Mouse (Mus musculus) heart, embryonic 14.5 days (tissue): ENCODE results near the gene Rorb. TPM values are rescaled to one million over a fixed set of nuclear protein-coding genes. Genes with fewer than 3 reads are reported as not detected.

Source experiments
- ATAC-seq: fragments of 200-750 bp; cut with Nextera tagmentation; 2 replicates; pipeline ENCODE4 v1.8.0; 2017; ENCODE audit warnings: low read depth, moderate TSS enrichment; ENCODE audit not compliant: insufficient number of reproducible peaks, insufficient read depth, low FRiP score
- H3K27ac ChIP-seq, 2 experiments: fragments of 200-500 bp in 1 of 2; fragments of 300-500 bp in 1 of 2; sonication (generic) in 1 of 2; replicated peaks in 1 of 2; 2 replicates each; pipeline ENCODE4 v1.5.1; 2012 to 2014; ENCODE audit warnings: low read depth in 2 of 2, low read length in 2 of 2, control low read depth in 1 of 2, mild to moderate bottlenecking in 1 of 2, mixed read lengths in 1 of 2; ENCODE audit not compliant: control insufficient read depth in 1 of 2, insufficient read depth in 1 of 2
- H3K27me3 ChIP-seq: fragments of 300-500 bp; sonication (generic); 2 replicates; pipeline ENCODE4 v1.6.1; 2014; ENCODE audit warnings: mild to moderate bottlenecking, low read length, control low read depth; ENCODE audit not compliant: control insufficient read depth, insufficient read depth
- H3K36me3 ChIP-seq: fragments of 300-500 bp; sonication (generic); 2 replicates; pipeline ENCODE4 v1.6.1; 2014; ENCODE audit warnings: mild to moderate bottlenecking, control low read depth, low read length, mixed read lengths; ENCODE audit not compliant: control insufficient read depth, insufficient read depth
- H3K4me1 ChIP-seq, 2 experiments: fragments of 200-500 bp in 1 of 2; fragments of 300-500 bp in 1 of 2; sonication (generic) in 1 of 2; 2 replicates each; pipeline ENCODE4 v1.6.1; 2012 to 2014; ENCODE audit warnings: low read length in 2 of 2, control low read depth in 1 of 2, mixed read lengths in 1 of 2; ENCODE audit not compliant: control insufficient read depth in 2 of 2, insufficient read depth in 2 of 2
- H3K4me2 ChIP-seq: fragments of 300-500 bp; sonication (generic); 2 replicates; pipeline ENCODE4 v1.6.1; 2014; ENCODE audit warnings: mild to moderate bottlenecking, low read length
- H3K4me3 ChIP-seq, 2 experiments: fragments of 200-500 bp in 1 of 2; fragments of 300-500 bp in 1 of 2; sonication (generic) in 1 of 2; 2 replicates each; pipeline ENCODE4 v1.5.1; 2012 to 2014; ENCODE audit warnings: low read length in 2 of 2, mild to moderate bottlenecking in 2 of 2, control low read depth in 1 of 2, low read depth in 1 of 2, moderate library complexity in 1 of 2; ENCODE audit not compliant: control insufficient read depth in 1 of 2, insufficient read depth in 1 of 2
- H3K9ac ChIP-seq: fragments of 300-500 bp; sonication (generic); 2 replicates; pipeline ENCODE4 v1.6.1; 2014; ENCODE audit warnings: mild to moderate bottlenecking, low read length
- H3K9me3 ChIP-seq: fragments of 300-500 bp; sonication (generic); 2 replicates; pipeline ENCODE4 v1.6.1; 2016; ENCODE audit warnings: low read length, control low read depth; ENCODE audit not compliant: control insufficient read depth
- WGBS: fragments of 180-500 bp; shearing (Covaris S2); extraction: QIAGEN DNeasy Blood & Tissue Kit; methylation state at CpG from one replicate; pipeline ENCODE4 v1.1.7; 2014; 5-methylcytosine and 5-hydroxymethylcytosine counted together
- polyA plus RNA-seq: library from polyadenylated mRNA; unstranded; fragments of >200 nt; fragmentation: Nextera tagmentation; extraction: Ambion mirVana; gene quantifications from 2 replicates; pipeline ENCODE4 v1.2.1, GENCODE M21; 2014

Rorb gene
- polyA plus RNA-seq, 1 experiment from 2014 or later: 0.58 TPM

- no peak for ATAC-seq
- Histone ChIP-seq H3K27me3 (peaks cover 26% of the 10 kb centered on the region), H3K36me3 (no peaks in the 10 kb centered on the region), H3K4me3 (peak overlapping the region; percentile 45 to 69), H3K9ac (peak overlapping the region; percentile 67), H3K4me1 (0 out of 4 replicates have a peak, but pooled peaks cover 0 to 2% of the 10 kb centered on the region in 2 experiments), H3K27ac (peak overlapping the region in 1 of 2 experiments; percentile 53; a peak in 2 of 4 replicates), H3K4me2 (peak overlapping the region; percentile 96), H3K9me3 (no peaks in the 10 kb centered on the region)
- WGBS: 3% methylated on average over 12 of the region's 12 CpGs
These were observed 603 bp upstream of the Rorb start for GRCm38 (mm10) chr19:19111428-19112170.

- Histone ChIP-seq H3K27me3 (peaks cover 26% of the 10 kb centered on the region), H3K9me3 (no peaks in the 10 kb centered on the region), H3K36me3 (no peaks in the 10 kb centered on the region), H3K27ac (no peak overlapping the region), H3K4me1 (0 out of 4 replicates have a peak, but pooled peaks cover 0 to 2% of the 10 kb centered on the region in 2 experiments), H3K9ac (peak overlapping the region; percentile 67), H3K4me3 (peak overlapping the region; percentile 45 to 69), H3K4me2 (peak overlapping the region; percentile 96)
- peak; percentile 42; the same call in 1 of the 2 replicates for ATAC-seq
- WGBS: 1% methylated on average over 47 of the region's 49 CpGs
These were observed 806 bp downstream of the Rorb start for GRCm38 (mm10) chr19:19110011-19110768.

- Histone ChIP-seq H3K4me3 (no peak overlapping the region), H3K9ac (no peak overlapping the region), H3K36me3 (no peaks in the 10 kb centered on the region), H3K4me2 (0 out of 2 replicates have a peak overlapping the region, but pooled peaks have one; percentile 13), H3K27me3 (peaks cover 26% of the 10 kb centered on the region), H3K27ac (no peak overlapping the region), H3K4me1 (0 out of 4 replicates have a peak, but pooled peaks cover 0 to 2% of the 10 kb centered on the region in 2 experiments), H3K9me3 (no peaks in the 10 kb centered on the region)
- whole genome bisulfite sequencing: 37% methylated on average over 13 of the region's 13 CpGs
- no peak for ATAC-seq
These were observed 2.2 kb downstream of the Rorb start for GRCm38 (mm10) chr19:19108596-19109381.

GRCm38 (mm10) chr19:19104581-19104980, 6.4 kb downstream of the Rorb start:
- H3K9me3 ChIP-seq: no peaks in the 10 kb centered on the region
- no peak for ATAC-seq
- H3K4me3 ChIP-seq: no peak overlapping the region
- no peak overlapping the region for H3K27ac ChIP-seq
- H3K4me1 ChIP-seq: no peaks in the 10 kb centered on the region
- WGBS: 79% methylated on average over 2 of the region's 2 CpGs
- peaks cover 22% of the 10 kb centered on the region for H3K27me3 ChIP-seq
- no peak overlapping the region for H3K4me2 ChIP-seq
- H3K9ac ChIP-seq: no peak overlapping the region
- no peaks in the 10 kb centered on the region for H3K36me3 ChIP-seq

- H3K9ac ChIP-seq: no peak overlapping the region
- H3K27ac ChIP-seq: no peak overlapping the region
- ATAC-seq: no peak
- no peaks in the 10 kb centered on the region for H3K27me3 ChIP-seq
- H3K4me1 ChIP-seq: no peaks in the 10 kb centered on the region
- no peaks in the 10 kb centered on the region for H3K36me3 ChIP-seq
- H3K9me3 ChIP-seq: no peaks in the 10 kb centered on the region
- whole genome bisulfite sequencing: 73% methylated on average over 6 of the region's 6 CpGs
- H3K4me2 ChIP-seq: no peak overlapping the region
- H3K4me3 ChIP-seq: no peak overlapping the region
These were observed 13.8 kb downstream of the Rorb start for GRCm38 (mm10) chr19:19097149-19097548.

- no peak overlapping the region for H3K27ac ChIP-seq
- H3K27me3 ChIP-seq: no peaks in the 10 kb centered on the region
- H3K4me1 ChIP-seq: no peaks in the 10 kb centered on the region
- 46% methylated on average over 7 of the region's 7 CpGs for WGBS
- H3K9ac ChIP-seq: no peak overlapping the region
- no peak overlapping the region for H3K4me3 ChIP-seq
- no peak for ATAC-seq
- no peaks in the 10 kb centered on the region for H3K9me3 ChIP-seq
- no peak overlapping the region for H3K4me2 ChIP-seq
- H3K36me3 ChIP-seq: no peaks in the 10 kb centered on the region
These were observed 21.6 kb downstream of the Rorb start for GRCm38 (mm10) chr19:19089427-19089826.

GRCm38 (mm10) chr19:19077880-19078279, 33.1 kb downstream of the Rorb start:
- H3K9ac ChIP-seq: no peak overlapping the region
- 68% methylated on average over 8 of the region's 8 CpGs for WGBS
- H3K36me3 ChIP-seq: no peaks in the 10 kb centered on the region
- no peak overlapping the region for H3K4me2 ChIP-seq
- no peaks in the 10 kb centered on the region for H3K4me1 ChIP-seq
- no peaks in the 10 kb centered on the region for H3K27me3 ChIP-seq
- H3K9me3 ChIP-seq: no peaks in the 10 kb centered on the region
- H3K4me3 ChIP-seq: no peak overlapping the region
- ATAC-seq: no peak
- no peak overlapping the region for H3K27ac ChIP-seq
